Mouse (Mus musculus) urinary bladder, postnatal 25 days (tissue): ENCODE results near the gene Ptpn12.
"Not testable (repeated sequence)": the region's sequence is repeated elsewhere in the genome, so short reads cannot be mapped to it uniquely, and the experiment has no call there.

ENCODE experiments used
- DNase-seq: peaks from one replicate; pipeline ENCODE4 v3.0.0; 2022; ENCODE audit warnings: low spot score

Gene Ptpn12

DNA sequence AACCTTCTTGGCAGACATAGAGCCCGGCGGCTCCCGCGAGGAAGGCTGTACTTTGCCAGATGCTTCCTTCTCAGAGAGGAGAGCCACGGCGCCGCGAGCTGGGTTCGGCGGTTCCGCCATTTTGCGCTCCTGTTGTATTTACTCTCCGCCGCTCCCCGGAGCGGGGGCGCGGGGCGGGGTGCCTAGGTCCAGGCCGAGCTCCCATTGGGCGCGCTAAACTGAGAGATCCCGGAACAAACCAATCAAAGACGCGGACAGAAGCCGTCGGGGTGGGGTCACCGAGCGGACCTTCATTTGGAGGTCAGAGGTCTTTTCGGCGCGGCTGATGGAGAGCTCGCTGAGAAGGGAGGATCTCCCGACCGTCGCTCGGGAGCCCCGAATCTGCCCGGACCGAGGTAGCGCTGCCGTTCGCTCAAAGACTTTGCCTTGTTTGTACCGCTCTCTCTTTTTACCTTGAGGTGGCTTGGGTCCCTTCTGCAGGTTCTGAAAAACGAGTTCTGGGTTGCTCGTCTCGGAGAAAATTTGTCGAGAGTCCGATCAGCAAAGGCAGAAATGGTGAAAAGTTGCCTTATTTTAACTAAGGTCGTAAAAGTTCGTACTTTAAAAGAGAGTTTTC is 103.9 kb downstream of the Ptpn12 start:
- DNase-seq: peak; percentile 84

DNA sequence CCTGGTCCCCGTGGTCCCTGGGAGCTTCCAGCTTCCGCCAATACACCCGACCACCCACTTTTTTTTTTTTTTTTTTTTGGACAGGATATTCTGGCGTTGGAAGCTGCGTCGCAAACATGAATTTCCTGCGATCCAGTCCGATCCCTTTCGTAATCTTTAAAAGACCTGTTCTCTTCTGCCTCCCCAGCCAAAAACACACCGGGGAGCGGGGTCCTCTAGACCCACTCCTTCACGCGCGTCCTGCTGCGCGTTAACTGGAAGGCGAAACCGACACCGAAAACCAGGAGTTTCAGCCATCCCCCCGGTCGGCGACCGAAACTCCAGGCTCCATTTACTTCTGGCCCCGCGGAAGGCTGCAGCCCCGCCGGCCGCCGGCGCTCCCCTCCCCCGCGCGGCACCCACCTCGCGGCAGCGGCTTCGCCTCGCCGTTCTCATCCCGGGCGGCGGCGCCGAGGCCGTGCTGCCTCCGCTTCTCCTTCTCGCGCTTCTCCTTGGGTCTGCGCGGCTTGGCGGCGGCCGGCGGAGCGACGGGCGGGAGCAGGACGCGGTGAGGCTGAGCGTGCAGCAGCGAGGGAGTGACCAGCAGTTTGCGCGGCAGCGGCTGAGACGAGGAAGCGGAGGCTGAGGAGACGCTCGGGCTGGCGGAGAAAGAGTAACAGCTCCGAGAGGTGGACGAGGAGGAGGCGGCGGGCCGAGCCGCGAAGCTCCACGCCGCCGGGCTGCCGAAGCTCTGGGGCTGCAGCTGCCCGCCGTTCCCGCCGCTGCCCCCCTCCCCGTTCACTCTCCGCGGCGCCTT is 104.7 kb downstream of the Ptpn12 start:
- DNase-seq: peak; percentile 36

DNA sequence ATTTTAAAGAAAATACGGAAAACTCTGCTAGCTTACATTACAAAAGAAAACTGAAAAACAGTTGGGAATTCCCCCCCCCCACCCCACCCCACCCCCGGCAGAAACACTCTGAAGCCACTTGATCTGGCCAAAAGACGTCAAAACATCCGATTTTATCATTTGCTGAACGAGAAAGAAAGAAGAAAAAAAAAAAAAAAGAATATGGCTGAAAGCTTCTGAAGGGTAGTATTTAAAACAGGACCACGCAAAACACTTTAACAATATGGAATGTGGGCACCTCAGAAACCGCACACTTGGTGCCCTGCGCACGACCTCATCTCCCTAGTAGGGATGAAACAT is 105.2 kb downstream of the Ptpn12 start:
- no peak for DNase-seq

DNA sequence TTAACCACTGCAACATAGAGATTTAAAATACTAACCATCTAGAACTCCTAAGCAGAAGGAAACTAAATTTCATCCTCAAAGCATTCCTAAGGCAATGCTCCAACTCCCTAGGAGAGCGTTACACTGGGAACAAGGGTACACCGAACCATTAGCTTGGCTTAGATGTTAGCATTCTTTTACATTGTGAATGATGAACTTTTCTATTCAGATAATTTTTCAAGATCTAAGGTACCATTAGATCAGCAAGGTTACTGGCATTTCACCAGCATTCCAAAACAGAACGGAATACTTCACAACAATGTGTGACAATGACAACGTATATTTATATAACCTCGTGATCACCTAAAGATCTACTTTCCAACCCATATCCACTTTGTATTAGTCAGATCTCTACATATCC is 105.6 kb downstream of the Ptpn12 start:
- no peak for DNase-seq

DNA sequence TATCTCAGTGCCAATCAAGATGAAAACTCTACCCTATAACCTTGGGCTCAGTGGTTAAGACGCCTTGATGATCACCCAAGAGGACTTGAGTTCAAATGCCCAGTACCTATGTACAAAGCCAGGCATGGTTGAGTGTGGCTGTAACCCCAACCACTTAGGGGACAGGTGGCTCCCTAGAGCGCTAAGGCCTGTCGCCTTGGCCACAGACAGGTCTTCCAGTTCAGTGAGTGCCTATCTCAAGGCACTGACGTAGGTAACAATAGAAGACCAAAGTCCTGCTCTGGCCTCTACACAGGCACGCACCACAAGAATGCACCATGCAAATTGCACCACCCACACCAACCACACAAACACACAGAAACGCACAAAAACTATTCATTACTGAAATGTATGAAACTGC is 108.8 kb downstream of the Ptpn12 start:
- no peak for DNase-seq

DNA sequence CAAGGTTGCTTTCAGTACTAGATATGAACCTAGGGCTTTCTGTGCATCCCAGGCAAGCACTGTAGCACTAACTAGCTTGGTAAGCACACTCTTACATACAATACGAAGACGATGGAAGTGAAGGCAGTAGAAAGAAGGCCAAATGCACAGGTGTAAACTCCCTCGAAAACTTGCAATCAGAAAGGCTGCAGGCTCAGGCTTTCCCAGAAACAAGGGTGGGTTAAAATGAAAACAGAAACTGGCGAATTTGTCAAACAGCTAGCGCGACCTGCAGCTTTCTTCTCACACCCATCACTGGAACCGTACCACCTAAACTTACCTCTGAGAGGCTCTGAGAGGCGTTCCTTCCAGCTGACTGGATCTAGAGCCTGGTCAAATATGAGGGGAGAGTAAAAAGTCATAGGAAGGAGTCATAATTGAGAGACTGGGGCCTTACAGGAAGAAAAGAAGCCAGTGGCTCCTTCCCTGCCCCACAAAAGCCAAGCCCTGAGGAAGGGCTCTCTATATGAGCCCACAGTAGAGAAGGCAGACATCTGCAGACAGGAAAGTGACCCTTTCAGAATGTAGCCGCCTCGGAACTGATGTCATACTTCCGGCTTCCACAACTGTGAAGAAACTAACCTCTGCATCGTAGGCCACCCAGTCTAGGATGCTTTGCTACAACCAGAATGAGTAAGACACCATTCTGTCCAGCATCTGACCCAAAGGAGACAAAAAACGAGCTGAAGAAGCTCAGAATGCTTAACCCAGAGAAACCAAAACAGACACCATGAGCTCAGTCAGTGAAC is 110.6 kb downstream of the Ptpn12 start:
- no peak for DNase-seq

DNA sequence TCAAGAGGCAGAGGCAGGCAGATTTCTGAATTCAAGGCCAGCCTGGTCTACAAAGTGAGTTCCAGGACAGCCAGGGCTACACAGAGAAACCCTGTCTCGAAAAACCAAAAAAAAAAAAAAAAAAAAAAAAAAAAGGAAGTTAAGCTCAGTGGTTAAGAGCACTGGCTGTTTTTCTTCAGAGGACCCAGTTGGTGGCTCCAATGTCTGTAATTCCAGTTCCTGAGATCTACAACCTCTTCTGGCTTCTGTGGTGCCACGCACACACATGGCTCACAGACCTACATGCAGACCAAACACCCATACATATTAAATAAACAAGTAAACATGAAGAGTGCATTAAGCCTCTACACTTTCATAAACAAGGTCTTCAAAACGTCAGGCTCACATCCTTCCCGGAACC is 111.9 kb downstream of the Ptpn12 start:
- DNase-seq: not testable (repeated sequence)

DNA sequence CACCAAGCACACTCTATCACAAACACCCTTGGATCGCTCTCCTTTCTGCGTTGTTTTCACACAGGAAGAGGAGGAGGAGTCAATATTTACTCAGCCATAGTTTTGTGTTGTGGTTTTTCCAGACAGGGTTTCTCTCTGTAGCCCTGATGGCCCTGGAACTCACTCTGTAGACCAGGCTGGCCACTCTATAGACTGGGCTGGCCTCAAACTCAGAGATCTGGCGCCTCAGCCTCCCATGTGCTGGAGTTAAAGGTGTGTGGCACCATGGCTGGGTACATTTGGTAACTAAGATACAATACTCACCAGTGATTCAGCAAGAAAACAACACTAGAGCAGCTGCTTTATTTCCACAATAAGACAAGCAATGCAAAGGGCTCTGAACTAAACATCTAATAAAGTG is 113.2 kb downstream of the Ptpn12 start:
- DNase-seq: no peak

DNA sequence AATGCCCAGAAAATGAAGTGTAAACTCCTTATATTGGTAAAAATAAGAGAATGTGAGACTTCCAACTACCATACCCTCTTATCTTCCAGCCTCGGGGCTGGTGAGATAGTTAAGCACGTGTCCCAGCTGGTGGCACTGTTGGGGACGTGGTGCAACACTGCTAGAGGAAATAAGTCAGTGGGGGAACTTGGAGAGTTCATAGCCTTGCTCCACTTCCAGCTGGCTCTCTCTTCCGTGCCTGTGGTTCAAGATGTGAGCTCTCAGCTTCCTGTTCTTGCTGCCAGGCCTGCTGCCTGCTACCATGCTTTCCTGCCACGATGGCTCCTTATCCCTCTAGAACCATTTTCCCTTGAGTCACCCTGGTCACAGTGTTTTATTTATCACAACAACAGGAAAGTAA is 114.5 kb downstream of the Ptpn12 start:
- DNase-seq: no peak

DNA sequence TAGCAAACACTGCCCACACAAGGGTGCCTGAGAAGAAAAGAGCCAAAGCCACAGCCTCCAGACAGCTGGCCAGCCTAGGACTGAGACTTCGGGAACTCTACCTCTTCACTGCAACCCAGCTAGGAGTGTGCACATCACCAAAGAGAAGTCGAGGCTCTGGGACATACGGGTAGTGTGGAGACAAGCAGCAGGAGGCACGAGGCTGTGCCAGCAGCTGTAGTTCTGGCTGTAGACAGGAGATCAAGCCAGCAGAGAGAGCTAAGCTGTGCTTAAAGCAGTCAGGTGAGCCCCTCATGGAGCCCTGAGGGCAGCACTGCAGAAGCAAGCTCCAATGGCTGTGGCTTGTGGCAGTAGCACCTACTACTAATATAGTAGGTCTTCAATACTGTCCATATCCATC is 115.0 kb downstream of the Ptpn12 start:
- no peak for DNase-seq

DNA sequence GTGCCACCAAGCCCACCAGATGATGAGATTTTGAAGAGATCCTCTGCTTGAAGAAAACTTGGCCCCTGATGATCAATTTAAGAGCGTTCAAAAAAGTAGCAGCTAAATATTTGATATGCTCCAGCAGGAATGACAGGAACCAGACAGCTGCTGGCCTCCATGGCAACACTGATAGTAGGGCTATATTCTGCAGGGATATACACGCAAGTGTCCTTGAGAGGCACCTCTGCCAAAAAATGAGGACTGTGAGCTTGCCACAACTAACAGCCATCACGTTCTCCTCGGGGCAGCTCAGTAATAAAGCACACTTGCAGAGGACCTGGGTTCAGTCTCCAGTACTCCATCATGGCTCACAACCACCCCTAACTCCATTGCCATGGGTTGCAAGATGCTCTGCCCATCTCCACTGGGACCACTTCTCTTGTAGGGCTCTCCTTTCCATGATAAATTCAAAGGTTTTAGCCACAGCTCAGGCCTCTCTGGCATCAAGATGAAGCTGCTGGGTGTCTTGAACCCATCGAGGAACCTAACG is 115.6 kb downstream of the Ptpn12 start:
- DNase-seq: no peak

DNA sequence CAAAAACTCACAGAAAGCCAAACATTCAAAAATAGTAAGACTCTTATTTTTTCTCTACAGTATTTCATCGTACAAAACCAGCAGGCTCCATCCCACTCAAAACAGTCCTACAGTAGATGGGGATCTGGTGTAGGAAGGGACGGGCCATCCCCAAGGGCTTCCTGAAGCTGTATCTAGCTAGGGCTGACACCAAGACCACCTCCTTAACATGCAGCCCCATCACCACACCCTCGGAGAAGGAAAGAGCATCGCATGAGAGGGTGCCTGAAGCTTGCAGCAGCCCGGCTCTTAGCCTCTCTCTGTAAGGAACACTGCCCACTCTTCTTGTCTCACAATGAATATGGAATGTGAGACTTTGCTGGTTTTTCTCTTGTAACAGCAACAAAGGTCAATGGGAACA is 117.2 kb downstream of the Ptpn12 start:
- no peak for DNase-seq
